Mouse (Mus musculus): Measurements from ENCODE around the gene Pus1. TPM values are rescaled to one million over a fixed set of nuclear protein-coding genes. Genes with fewer than 3 reads are reported as not detected.

Pus1 gene
- polyA plus RNA-seq, 1 experiment: 22.2 TPM

DNA sequence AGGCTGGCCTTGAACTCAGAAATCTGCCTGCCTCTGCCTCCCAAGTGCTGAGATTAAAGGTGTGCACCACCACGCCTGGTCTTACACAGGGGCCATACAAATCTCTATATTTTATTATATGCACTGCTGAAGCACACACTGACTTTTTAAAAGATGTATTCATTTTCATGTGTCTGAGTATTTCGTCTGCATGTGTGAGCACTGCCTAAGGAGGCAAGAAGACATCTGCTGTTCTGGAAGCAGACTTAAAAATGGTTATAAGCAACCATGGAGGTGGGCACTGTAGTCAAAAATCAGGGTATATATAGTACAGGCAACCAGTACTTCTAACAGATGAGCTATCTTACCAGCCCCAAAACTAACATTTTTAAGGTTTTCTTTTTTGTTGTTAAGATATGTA, 49.2 kb downstream of the Pus1 start:
- no peak overlapping the region for H3K27ac ChIP-seq (ENCODE audit: insufficient read depth, low read depth, low read length)
- H3K36me3 ChIP-seq (ENCODE audit: control insufficient read depth, insufficient read depth, low read length): peaks cover 61% of the 10 kb centered on the region
- no peaks in the 10 kb centered on the region for H3K27me3 ChIP-seq (ENCODE audit: control insufficient read depth, insufficient read depth, low read length)
- TF ChIP-seq CTCF (IDR thresholded peaks at IDR 0.05; ENCODE audit: extremely low read depth, insufficient read length, insufficient replicate concordance, low read depth, low read length) (no peak), POLR2A (IDR thresholded peaks at IDR 0.05; ENCODE audit: low read depth, low read length) (no peak)
- H3K4me1 ChIP-seq (ENCODE audit: control insufficient read depth, insufficient read depth, insufficient read length, low read length): no peaks in the 10 kb centered on the region
- WGBS: 92% methylated on average over 2 of the region's 2 CpGs
- no peak overlapping the region for H3K4me3 ChIP-seq (ENCODE audit: low read depth, low read length)

GRCm38 (mm10) chr5:110727850-110728249, 52.6 kb downstream of the Pus1 start:
- no peaks in the 10 kb centered on the region for H3K27me3 ChIP-seq (ENCODE audit: control insufficient read depth, insufficient read depth, low read length)
- H3K4me3 ChIP-seq (ENCODE audit: low read depth, low read length): no peak overlapping the region
- no peak for TF ChIP-seq CTCF (IDR thresholded peaks at IDR 0.05; ENCODE audit: extremely low read depth, insufficient read length, insufficient replicate concordance, low read depth, low read length)
- no peak for TF ChIP-seq POLR2A (IDR thresholded peaks at IDR 0.05; ENCODE audit: low read depth, low read length)
- H3K4me1 ChIP-seq (ENCODE audit: control insufficient read depth, insufficient read depth, insufficient read length, low read length): no peaks in the 10 kb centered on the region
- H3K27ac ChIP-seq (ENCODE audit: insufficient read depth, low read depth, low read length): no peak overlapping the region
- WGBS: 83% methylated on average over 1 of the region's 1 CpGs
- peaks cover 66% of the 10 kb centered on the region for H3K36me3 ChIP-seq (ENCODE audit: control insufficient read depth, insufficient read depth, low read length)

Other genes starting within 250 kb of the Pus1 start
- gene Galnt9, start 236.3 kb downstream of the Pus1 start, polyA plus RNA-seq (2012; rRNA removed): 0.11 and 0.18 TPM in 2 replicates
- gene Noc4l, start 127.2 kb downstream of the Pus1 start, polyA plus RNA-seq (2012; rRNA removed): 30.9 and 43.6 TPM in 2 replicates
- 4.1 and 4.9 TPM in 2 replicates for gene Ddx51, start 127.2 kb downstream of the Pus1 start, polyA plus RNA-seq (2012; rRNA removed)
- 21.8 and 45.0 TPM in 2 replicates for gene Ep400, start 9.9 kb downstream of the Pus1 start, polyA plus RNA-seq (2012; rRNA removed)
- gene Ulk1, start 29.4 kb upstream of the Pus1 start, polyA plus RNA-seq (2012; rRNA removed): 20.0 and 34.6 TPM in 2 replicates
- 6.2 and 10.5 TPM in 2 replicates for gene Hscb, start 59.1 kb upstream of the Pus1 start, polyA plus RNA-seq (2012; rRNA removed)
- 1.7 and 4.3 TPM in 2 replicates for gene Chek2, start 59.3 kb upstream of the Pus1 start, polyA plus RNA-seq (2012; rRNA removed)
- 2.1 and 3.2 TPM in 2 replicates for gene Ttc28, start 99.1 kb upstream of the Pus1 start, polyA plus RNA-seq (2012; rRNA removed)

Data from small intestine, adult 2 months (tissue).